Mouse (Mus musculus) ES-E14 (cell line): ENCODE results near the gene Magi2. TPM values are rescaled to one million over a fixed set of nuclear protein-coding genes. Genes with fewer than 3 reads are reported as not detected.

Experiments used
- DNase-seq: peaks from one replicate; pipeline ENCODE4 v3.0.0-alpha.2; 2013; ENCODE audit warnings: low read depth, low spot score
- H3K27ac ChIP-seq: 2 replicates; pipeline ENCODE4 v1.5.1; 2012; ENCODE audit warnings: low read depth, mild to moderate bottlenecking, low read length, moderate library complexity, mixed read lengths; ENCODE audit not compliant: poor library complexity, insufficient read depth, severe bottlenecking
- H3K36me3 ChIP-seq: 2 replicates; pipeline ENCODE4 v1.6.1; 2012; ENCODE audit warnings: mild to moderate bottlenecking, low read length, moderate library complexity, mixed read lengths; ENCODE audit not compliant: control insufficient read depth, poor library complexity, insufficient read depth, severe bottlenecking
- H3K4me1 ChIP-seq, 2 experiments: fragments of 150-350 bp in 1 of 2; sonication (generic) in 1 of 2; 2 replicates each; pipeline ENCODE4 v1.6.1; 2012; ENCODE audit warnings: low read length in 2 of 2, mild to moderate bottlenecking in 1 of 2, mixed read lengths in 1 of 2; ENCODE audit not compliant: control insufficient read depth in 2 of 2, insufficient read depth in 2 of 2, poor library complexity in 1 of 2
- H3K4me3 ChIP-seq, 2 experiments: fragments of 150-350 bp in 1 of 2; sonication (generic) in 1 of 2; 2 replicates each; pipeline ENCODE4 v1.5.1; 2012; ENCODE audit warnings: low read length in 2 of 2, low read depth in 1 of 2, mild to moderate bottlenecking in 1 of 2, mixed read lengths in 1 of 2; ENCODE audit not compliant: insufficient read depth in 1 of 2, poor library complexity in 1 of 2, severe bottlenecking in 1 of 2
- H3K9ac ChIP-seq: 2 replicates; pipeline ENCODE4 v1.6.1; 2012; ENCODE audit warnings: low read depth, mild to moderate bottlenecking, low read length, mixed read lengths; ENCODE audit not compliant: poor library complexity, insufficient read depth, severe bottlenecking
- H3K9me3 ChIP-seq: fragments of 150-350 bp; sonication (generic); 2 replicates; pipeline ENCODE4 v1.6.1; 2012; ENCODE audit warnings: low read depth, mild to moderate bottlenecking, low read length; ENCODE audit not compliant: control insufficient read depth, insufficient read depth
- CHD2 ChIP-seq: IDR thresholded peaks from 2 replicates; pipeline ENCODE4 v1.6.1; 2014; ENCODE audit warnings: mild to moderate bottlenecking, low read depth, low read length, inconsistent platforms
- HCFC1 ChIP-seq: IDR thresholded peaks from 2 replicates; pipeline ENCODE4 v1.6.1; 2012; ENCODE audit warnings: low read length, inconsistent platforms, borderline replicate concordance; ENCODE audit not compliant: insufficient read depth
- MAFK ChIP-seq: IDR thresholded peaks from 2 replicates; pipeline ENCODE4 v1.6.1; 2014; ENCODE audit warnings: mild to moderate bottlenecking, low read depth, low read length, inconsistent platforms; ENCODE audit not compliant: insufficient read depth
- ZC3H11A ChIP-seq: IDR thresholded peaks from 2 replicates; pipeline ENCODE4 v1.6.1; 2012; ENCODE audit warnings: low read depth, mild to moderate bottlenecking, inconsistent platforms, low read length, borderline replicate concordance
- ZNF384 ChIP-seq: IDR thresholded peaks from 2 replicates; pipeline ENCODE4 v1.6.1; 2012; ENCODE audit warnings: low read depth, low read length, inconsistent platforms
- in situ Hi-C, 2 experiments: fragments of 600-800 bp; cut with MboI; formaldehyde crosslinking; loops; one replicate each; pipeline ENCODE4 v1.15.1; 2025; ENCODE audit warnings: low sequenced_read_pairs in 2 of 2, inconsistent platforms in 1 of 2; ENCODE audit not compliant: unreplicated experiment in 2 of 2
- total RNA-seq: library from RNA; depleted of rRNA; stranded (reverse); fragments of 300-350 nt; gene quantifications from 2 replicates; pipeline ENCODE4 v1.2.3, GENCODE M21; 2012

Magi2 gene
- total RNA-seq, 1 experiment = 0.85 TPM

GRCm38 (mm10) chr5:20080605-20081309 is 853.9 kb downstream of the Magi2 start:
- H3K27ac ChIP-seq = no peak overlapping the region
- no peak overlapping the region for H3K9ac ChIP-seq
- H3K4me1 ChIP-seq = no peaks in the 10 kb centered on the region
- no peaks in the 10 kb centered on the region for H3K9me3 ChIP-seq
- no peak for DNase-seq
- no peak for TF ChIP-seq CHD2
- TF ChIP-seq ZC3H11A = no peak
- no peak for TF ChIP-seq ZNF384
- TF ChIP-seq MAFK = no peak
- no peak for TF ChIP-seq HCFC1
- in situ Hi-C loops = no loop called here
- H3K36me3 ChIP-seq = no peaks in the 10 kb centered on the region
- H3K4me3 ChIP-seq = no peak overlapping the region

GRCm38 (mm10) chr5:20082368-20082767 is 855.5 kb downstream of the Magi2 start:
- no peaks in the 10 kb centered on the region for H3K4me1 ChIP-seq
- no peaks in the 10 kb centered on the region for H3K36me3 ChIP-seq
- H3K9ac ChIP-seq = no peak overlapping the region
- no peak overlapping the region for H3K4me3 ChIP-seq
- H3K9me3 ChIP-seq = no peaks in the 10 kb centered on the region
- TF ChIP-seq HCFC1 = no peak
- TF ChIP-seq ZNF384 = no peak
- TF ChIP-seq CHD2 = no peak
- no peak for TF ChIP-seq MAFK
- no peak for TF ChIP-seq ZC3H11A
- no peak overlapping the region for H3K27ac ChIP-seq
- in situ Hi-C loops = no loop called here
- no peak for DNase-seq

GRCm38 (mm10) chr5:20087083-20087482 is 860.2 kb downstream of the Magi2 start:
- Histone ChIP-seq H3K27ac (no peak overlapping the region), H3K9ac (no peak overlapping the region), H3K36me3 (no peaks in the 10 kb centered on the region), H3K4me1 (no peaks in the 10 kb centered on the region), H3K9me3 (no peaks in the 10 kb centered on the region), H3K4me3 (no peak overlapping the region)
- no peak for DNase-seq
- TF ChIP-seq ZNF384 = no peak
- TF ChIP-seq ZC3H11A = no peak
- TF ChIP-seq HCFC1 = no peak
- TF ChIP-seq MAFK = no peak
- no peak for TF ChIP-seq CHD2
- in situ Hi-C loops = no loop called here

- DNase-seq = no peak
- H3K4me3 ChIP-seq = no peak overlapping the region
- H3K9ac ChIP-seq = no peak overlapping the region
- in situ Hi-C loops = no loop called here
- H3K9me3 ChIP-seq = no peaks in the 10 kb centered on the region
- TF ChIP-seq CHD2 (no peak), ZNF384 (no peak), ZC3H11A (no peak), HCFC1 (no peak), MAFK (no peak)
- no peak overlapping the region for H3K27ac ChIP-seq
- H3K36me3 ChIP-seq = no peaks in the 10 kb centered on the region
- H3K4me1 ChIP-seq = no peaks in the 10 kb centered on the region
Observed at GRCm38 (mm10) chr5:20103869-20104268, 877.0 kb downstream of the Magi2 start.

GRCm38 (mm10) chr5:20104496-20104895 is 877.7 kb downstream of the Magi2 start:
- peak; percentile 13 for DNase-seq
- Histone ChIP-seq H3K4me1 (no peaks in the 10 kb centered on the region), H3K4me3 (no peak overlapping the region), H3K9me3 (no peaks in the 10 kb centered on the region), H3K9ac (no peak overlapping the region), H3K27ac (no peak overlapping the region), H3K36me3 (no peaks in the 10 kb centered on the region)
- TF ChIP-seq ZNF384 = no peak
- TF ChIP-seq HCFC1 = no peak
- TF ChIP-seq CHD2 = no peak
- TF ChIP-seq MAFK = no peak
- no peak for TF ChIP-seq ZC3H11A
- in situ Hi-C loops = no loop called here
